Mouse (Mus musculus) lung, postnatal 0 days (tissue): ENCODE data around the gene Ncoa1.

Source experiments
- CTCF ChIP-seq: IDR thresholded peaks from 2 replicates; pipeline ENCODE4 v1.5.1; 2016; ENCODE audit warnings: antibody characterized with exemption, mild to moderate bottlenecking
- EP300 ChIP-seq: IDR thresholded peaks from 2 replicates; pipeline ENCODE4 v1.6.1; 2016; ENCODE audit warnings: antibody characterized with exemption, mild to moderate bottlenecking, control low read depth

DNA sequence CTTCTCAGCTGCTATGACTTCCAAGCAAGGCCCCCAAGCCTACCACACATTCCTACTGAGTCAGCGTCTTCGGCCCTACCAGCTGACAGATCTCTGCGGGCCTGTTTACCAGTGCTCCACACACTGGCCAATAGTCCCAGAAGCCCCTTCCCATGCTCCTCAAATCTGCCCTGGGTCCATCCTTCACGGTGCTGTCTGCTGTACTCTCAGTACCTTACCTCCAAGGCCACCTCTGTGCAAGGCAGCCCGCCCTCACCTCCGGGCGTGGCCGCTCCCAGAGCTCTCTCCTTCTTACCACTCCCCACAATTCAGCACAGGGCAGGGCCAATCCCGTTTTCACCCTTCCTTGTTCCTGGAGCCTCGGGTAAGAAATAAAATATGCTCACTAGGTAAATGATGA is 231.2 kb downstream of the Ncoa1 start:
- TF ChIP-seq CTCF (no peak), EP300 (no peak)
